In the genomic region with DNA sequence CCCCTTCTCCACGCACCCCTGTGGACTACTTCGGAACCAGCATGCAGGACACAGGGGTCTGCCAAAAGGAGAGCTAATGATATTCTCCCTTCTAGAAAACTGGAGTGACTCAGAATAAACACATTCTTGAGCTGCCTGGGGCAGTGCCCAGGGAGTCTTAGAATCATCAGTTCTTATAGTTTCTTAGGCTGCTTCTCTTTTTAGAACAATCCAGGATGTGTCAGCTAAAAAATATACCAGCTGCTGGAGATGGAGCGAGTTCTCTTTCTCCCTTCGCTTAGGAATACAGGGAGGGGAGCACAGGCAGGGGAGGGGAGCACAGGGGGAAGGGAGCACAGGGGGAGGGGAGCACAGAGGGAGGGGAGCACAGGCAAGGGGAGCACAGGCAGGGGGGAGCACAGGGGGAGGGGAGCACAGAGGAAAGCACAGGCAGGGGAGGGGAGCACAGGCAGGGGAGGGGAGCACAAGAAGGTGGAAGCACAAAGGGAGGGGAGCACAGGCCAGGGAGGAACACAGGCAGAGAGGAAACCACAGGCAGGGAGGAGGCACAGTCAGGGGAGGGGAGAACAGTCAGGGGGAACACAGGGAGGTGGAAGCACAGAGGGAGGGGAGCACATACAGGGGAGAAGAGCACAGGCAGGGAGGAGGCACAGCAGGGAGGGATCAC, we compare ENCODE assay signal across 9 mouse cellular contexts. TPM values are rescaled to one million over a fixed set of nuclear protein-coding genes. Genes with fewer than 3 reads are reported as not detected.
DNase-seq lines count a peak whose midpoint lies in the region; ATAC-seq and TF ChIP-seq lines count a peak whose summit lies in the region.
"Had no signal": no experiment of that assay in that cellular context is flagged by ENCODE, and none has a peak within 500 bp of the region (broad histone marks: within the 10 kb centered on the region; RNA-seq: fewer than 3 reads in every experiment).

No protein-coding gene starts in this region.

- H3K27me3 ChIP-seq in kidney, adult 2 months (replicated peaks; ENCODE audit: control insufficient read depth, insufficient read depth, low read length) = no peaks in the 10 kb centered on the region
- H3K27me3 ChIP-seq in intestine, embryonic 16.5 days (replicated peaks; ENCODE audit: control insufficient read depth, insufficient read depth, low read length) = no peaks in the 10 kb centered on the region

- no peak for TF ChIP-seq POLR2A in kidney, adult 2 months (IDR thresholded peaks at IDR 0.05; ENCODE audit: low read depth, low read length)

- no peak for TF ChIP-seq CTCF in kidney, adult 2 months (conservative IDR thresholded peaks at IDR 0.05; ENCODE audit: insufficient read depth, insufficient read length, low read depth, low read length)

- H3K27ac ChIP-seq in kidney, adult 2 months (ENCODE audit: insufficient read depth, low read depth, low read length) = no peak overlapping the region
- H3K27ac ChIP-seq in intestine, embryonic 16.5 days (ENCODE audit: low read length) = peak overlapping the region; percentile 69

- DNase-seq in kidney, postnatal 10 days = peak; percentile 45
- DNase-seq in kidney, adult 2 months = no peak
- DNase-seq in lung, postnatal 25 days (ENCODE audit: low spot score) = peak; percentile 34
- no peak for DNase-seq in adipocyte (ENCODE audit: low spot score)
- DNase-seq in cerebellum, adult 8-10 months = no peak
- no peak for DNase-seq in thymus, postnatal 10 days (ENCODE audit: low spot score in 2 of 2)

- 58% methylated on average over 4 of the region's 4 CpGs for WGBS in kidney, adult 2 months
- WGBS in intestine, embryonic 16.5 days = 41% methylated on average over 4 of the region's 4 CpGs

- peak; percentile 69 for ATAC-seq in common myeloid progenitor, adult 5-6 weeks (replicated peaks; ENCODE audit: low read depth, poor library complexity, severe bottlenecking)
- peak; percentile 27 for ATAC-seq in intestine, embryonic 16.5 days

- H3K4me3 ChIP-seq in kidney, adult 2 months (ENCODE audit: insufficient read depth, low read depth, low read length) = no peak overlapping the region
- H3K4me3 ChIP-seq in intestine, embryonic 16.5 days (ENCODE audit: low read length) = no peak overlapping the region

- H3K4me1 ChIP-seq in kidney, adult 2 months (ENCODE audit: control insufficient read depth, insufficient read depth, low read length) = peaks cover 6% of the 10 kb centered on the region; the same call in 1 of the 2 replicates
- peaks cover 5% of the 10 kb centered on the region for H3K4me1 ChIP-seq in intestine, embryonic 16.5 days (ENCODE audit: control insufficient read depth, insufficient read depth, low read length)

- H3K36me3 ChIP-seq in kidney, adult 2 months (ENCODE audit: control insufficient read depth, insufficient read depth, low read length) = no peaks in the 10 kb centered on the region
- H3K36me3 ChIP-seq in intestine, embryonic 16.5 days (ENCODE audit: control insufficient read depth, insufficient read depth, low read length) = no peaks in the 10 kb centered on the region

- no peaks in the 10 kb centered on the region for H3K9me3 ChIP-seq in intestine, embryonic 16.5 days (ENCODE audit: control insufficient read depth, low read length)

- no peak overlapping the region for H3K4me2 ChIP-seq in intestine, embryonic 16.5 days (ENCODE audit: low read depth, low read length)

- H3K9ac ChIP-seq in intestine, embryonic 16.5 days (ENCODE audit: low read depth, low read length) = no peak overlapping the region

RNA-seq across cellular contexts. Expression of gene Tut7, which starts 12.0 kb away (rescaled TPM):
- 14.5 and 14.6 TPM in 2 replicates for polyA plus RNA-seq in kidney, adult 2 months (2012; rRNA removed)
- 216 and 219 TPM in 2 replicates for total RNA-seq in common myeloid progenitor, adult 5-6 weeks (2017)
- polyA plus RNA-seq in intestine, embryonic 16.5 days (2015; fragmentation: Nextera tagmentation; extraction: Ambion mirVana) = 36.1 and 38.7 TPM in 2 replicates

RNA-seq across cellular contexts. Expression of gene Gm49354, which starts 52.9 kb away (rescaled TPM):
- polyA plus RNA-seq in kidney, adult 2 months (2012; rRNA removed) = not detected in 2 replicates
- 9.9 and 11.7 TPM in 2 replicates for total RNA-seq in common myeloid progenitor, adult 5-6 weeks (2017)
- not detected in 2 replicates for polyA plus RNA-seq in intestine, embryonic 16.5 days (2015; fragmentation: Nextera tagmentation; extraction: Ambion mirVana)
- total RNA-seq: layer of hippocampus, adult 18-20 months had no signal

Comparison
In these comparisons a context has a peak if more than half of its experiments do, and no peak if none do; other contexts are left out.
1. DNase-seq: peak in kidney, postnatal 10 days (single experiment) and lung, postnatal 25 days (single experiment); none in kidney, adult 2 months (single experiment), adipocyte (single experiment), cerebellum, adult 8-10 months (single experiment) and thymus, postnatal 10 days (0 of 2).